Mouse (Mus musculus) embryonic facial prominence, embryonic 14.5 days (tissue): Measurements from ENCODE around the gene Dhrs4. TPM values are rescaled to one million over a fixed set of nuclear protein-coding genes. Genes with fewer than 3 reads are reported as not detected.

Experiments used
- ATAC-seq: fragments of 200-750 bp; cut with Nextera tagmentation; 2 replicates; pipeline ENCODE4 v1.8.0; 2017; ENCODE audit warnings: low read depth, moderate number of reproducible peaks, moderate TSS enrichment
- DNase-seq: peaks from one replicate; pipeline ENCODE4 v3.0.0-alpha.2; 2015; ENCODE audit warnings: low spot score
- H3K27ac ChIP-seq: fragments of 300-500 bp; sonication (generic); replicated peaks from 2 replicates; pipeline ENCODE4 v1.5.1; 2014; ENCODE audit warnings: low read depth, mild to moderate bottlenecking, low read length, moderate library complexity
- H3K27me3 ChIP-seq: fragments of 300-500 bp; sonication (generic); replicated peaks from 2 replicates; pipeline ENCODE4 v1.6.1; 2014; ENCODE audit warnings: low read length; ENCODE audit not compliant: control insufficient read depth, insufficient read depth
- H3K36me3 ChIP-seq: fragments of 300-500 bp; sonication (generic); 2 replicates; pipeline ENCODE4 v1.6.1; 2014; ENCODE audit warnings: low read length, mixed read lengths; ENCODE audit not compliant: control insufficient read depth, insufficient read depth
- H3K4me1 ChIP-seq: fragments of 300-500 bp; sonication (generic); 2 replicates; pipeline ENCODE4 v1.6.1; 2014; ENCODE audit warnings: antibody characterized with exemption, low read length; ENCODE audit not compliant: control insufficient read depth, insufficient read depth
- H3K4me2 ChIP-seq: fragments of 300-500 bp; sonication (generic); 2 replicates; pipeline ENCODE4 v1.6.1; 2014; ENCODE audit warnings: low read depth, mild to moderate bottlenecking, low read length, moderate library complexity, mixed read lengths
- H3K4me3 ChIP-seq: fragments of 300-500 bp; sonication (generic); 2 replicates; pipeline ENCODE4 v1.5.1; 2014; ENCODE audit warnings: low read depth, mild to moderate bottlenecking, low read length
- H3K9ac ChIP-seq: fragments of 300-500 bp; sonication (generic); 2 replicates; pipeline ENCODE4 v1.6.1; 2014; ENCODE audit warnings: low read depth, mild to moderate bottlenecking, low read length, moderate library complexity, mixed read lengths
- H3K9me3 ChIP-seq: fragments of 300-500 bp; sonication (generic); 2 replicates; pipeline ENCODE4 v1.6.1; 2016; ENCODE audit warnings: low read length; ENCODE audit not compliant: control insufficient read depth
- WGBS: fragments of 180-500 bp; shearing (Covaris S2); extraction: QIAGEN DNeasy Blood & Tissue Kit; methylation state at CpG from one replicate; pipeline ENCODE4 v1.1.7; 2014; 5-methylcytosine and 5-hydroxymethylcytosine counted together
- polyA plus RNA-seq: library from polyadenylated mRNA; unstranded; fragments of >200 nt; fragmentation: Nextera tagmentation; extraction: Ambion mirVana; gene quantifications from 2 replicates; pipeline ENCODE4 v1.2.1, GENCODE M21; 2014

Dhrs4 gene
- polyA plus RNA-seq, 1 experiment from 2014 or later, result 47.4 TPM

- no peaks in the 10 kb centered on the region for H3K27me3 ChIP-seq
- no peaks in the 10 kb centered on the region for H3K9me3 ChIP-seq
- H3K36me3 ChIP-seq, result no peaks in the 10 kb centered on the region
- H3K9ac ChIP-seq, result no peak overlapping the region
- H3K4me1 ChIP-seq, result peaks cover 5% of the 10 kb centered on the region; the same call in 1 of the 2 replicates
- no peak overlapping the region for H3K27ac ChIP-seq
- no peak overlapping the region for H3K4me3 ChIP-seq
- peak overlapping the region; percentile 25 for H3K4me2 ChIP-seq
- 4% methylated on average over 10 of the region's 10 CpGs for WGBS
- ATAC-seq (peak; percentile 78; the same call in 1 of the 2 replicates), DNase-seq (peak; percentile 62)
Observed at GRCm38 (mm10) chr14:55470806-55471205, 7.8 kb upstream of the Dhrs4 start.

GRCm38 (mm10) chr14:55475654-55476053, 2.9 kb upstream of the Dhrs4 start:
- ATAC-seq, result no peak
- peaks cover 5% of the 10 kb centered on the region; the same call in 1 of the 2 replicates for H3K4me1 ChIP-seq
- H3K27me3 ChIP-seq, result no peaks in the 10 kb centered on the region
- no peak for DNase-seq
- no peak overlapping the region for H3K27ac ChIP-seq
- H3K9ac ChIP-seq, result no peak overlapping the region
- no peak overlapping the region for H3K4me2 ChIP-seq
- no peaks in the 10 kb centered on the region for H3K36me3 ChIP-seq
- no peaks in the 10 kb centered on the region for H3K9me3 ChIP-seq
- no peak overlapping the region for H3K4me3 ChIP-seq
- WGBS, result 47% methylated on average over 2 of the region's 2 CpGs

- no peaks in the 10 kb centered on the region for H3K27me3 ChIP-seq
- H3K4me1 ChIP-seq, result no peaks in the 10 kb centered on the region; the same call in 1 of the 2 replicates
- H3K4me2 ChIP-seq, result no peak overlapping the region
- WGBS, result 100% methylated on average over 1 of the region's 1 CpGs
- no peak overlapping the region for H3K27ac ChIP-seq
- no peak overlapping the region for H3K4me3 ChIP-seq
- H3K9ac ChIP-seq, result no peak overlapping the region
- ATAC-seq (no peak), DNase-seq (no peak)
- no peaks in the 10 kb centered on the region for H3K9me3 ChIP-seq
- H3K36me3 ChIP-seq, result peaks cover 13% of the 10 kb centered on the region; the same call in 1 of the 2 replicates
Observed at GRCm38 (mm10) chr14:55477421-55477820, 1.1 kb upstream of the Dhrs4 start.

- H3K27ac ChIP-seq, result no peak overlapping the region
- peak overlapping the region; percentile 69 for H3K4me2 ChIP-seq
- H3K27me3 ChIP-seq, result no peaks in the 10 kb centered on the region
- H3K36me3 ChIP-seq, result peaks cover 13% of the 10 kb centered on the region; the same call in 1 of the 2 replicates
- H3K9me3 ChIP-seq, result no peaks in the 10 kb centered on the region
- H3K9ac ChIP-seq, result peak overlapping the region; percentile 77; the same call in 1 of the 2 replicates
- H3K4me1 ChIP-seq, result no peaks in the 10 kb centered on the region; the same call in 1 of the 2 replicates
- 93% methylated on average over 5 of the region's 5 CpGs for WGBS
- DNase-seq (no peak), ATAC-seq (no peak)
- no peak overlapping the region for H3K4me3 ChIP-seq
Observed at GRCm38 (mm10) chr14:55477829-55478228, 729 bp upstream of the Dhrs4 start.

- H3K9me3 ChIP-seq, result no peaks in the 10 kb centered on the region
- no peak overlapping the region for H3K27ac ChIP-seq
- H3K9ac ChIP-seq, result no peak overlapping the region
- H3K36me3 ChIP-seq, result peaks cover 17% of the 10 kb centered on the region; the same call in 1 of the 2 replicates
- H3K27me3 ChIP-seq, result no peaks in the 10 kb centered on the region
- no peaks in the 10 kb centered on the region; the same call in 1 of the 2 replicates for H3K4me1 ChIP-seq
- ATAC-seq, result no peak
- 90% methylated on average over 10 of the region's 10 CpGs for WGBS
- peak overlapping the region; percentile 69 for H3K4me2 ChIP-seq
- 0 out of 2 replicates have a peak overlapping the region, but pooled peaks have one; percentile 71 for H3K4me3 ChIP-seq
- no peak for DNase-seq
Observed at GRCm38 (mm10) chr14:55479629-55480028, 1.1 kb downstream of the Dhrs4 start.

GRCm38 (mm10) chr14:55484430-55485085, 6.0 kb downstream of the Dhrs4 start:
- no peaks in the 10 kb centered on the region for H3K9me3 ChIP-seq
- ATAC-seq (no peak), DNase-seq (no peak)
- peaks cover 18% of the 10 kb centered on the region; the same call in 1 of the 2 replicates for H3K36me3 ChIP-seq
- 78% methylated on average over 5 of the region's 5 CpGs for WGBS
- no peak overlapping the region for H3K9ac ChIP-seq
- H3K4me3 ChIP-seq, result no peak overlapping the region
- H3K4me2 ChIP-seq, result no peak overlapping the region
- H3K27me3 ChIP-seq, result no peaks in the 10 kb centered on the region
- H3K27ac ChIP-seq, result no peak overlapping the region
- no peaks in the 10 kb centered on the region; the same call in 1 of the 2 replicates for H3K4me1 ChIP-seq

- 0 out of 2 replicates have a peak, but pooled peaks cover 3% of the 10 kb centered on the region for H3K4me1 ChIP-seq
- WGBS, result 85% methylated on average over 8 of the region's 8 CpGs
Observed at GRCm38 (mm10) chr14:55486836-55487235, 8.3 kb downstream of the Dhrs4 start.

GRCm38 (mm10) chr14:55490361-55491201, 12.0 kb downstream of the Dhrs4 start, which contains the start of gene Carmil3:
TSS of gene Carmil3 (plus strand) at chr14:55490651.
- ATAC-seq, result peak; percentile 91
- Histone ChIP-seq H3K36me3 (no peaks in the 10 kb centered on the region), H3K4me3 (peak within 1 kb of the TSS; percentile 70), H3K9me3 (no peaks in the 10 kb centered on the region), H3K27ac (peak within 1 kb of the TSS; percentile 66), H3K27me3 (no peaks in the 10 kb centered on the region), H3K4me1 (0 out of 2 replicates have a peak, but pooled peaks cover 3% of the 10 kb centered on the region), H3K4me2 (peak within 1 kb of the TSS; percentile 89), H3K9ac (peak within 1 kb of the TSS; percentile 72)
- peak; percentile 94 for DNase-seq
- under 1% methylated on average over 43 of the region's 68 CpGs for WGBS

More at GRCm38 (mm10) chr14:55486836-55487235, 8.3 kb downstream of the Dhrs4 start:
- H3K4me3 ChIP-seq, result no peak overlapping the region
- H3K36me3 ChIP-seq, result peaks cover 9% of the 10 kb centered on the region; the same call in 1 of the 2 replicates
- no peak overlapping the region for H3K4me2 ChIP-seq
- H3K27me3 ChIP-seq, result no peaks in the 10 kb centered on the region
- H3K9ac ChIP-seq, result no peak overlapping the region
- DNase-seq (no peak), ATAC-seq (no peak)
- H3K9me3 ChIP-seq, result no peaks in the 10 kb centered on the region
- H3K27ac ChIP-seq, result no peak overlapping the region
